10 mouse cellular contexts compared by ENCODE assay signal in the genomic region with DNA sequence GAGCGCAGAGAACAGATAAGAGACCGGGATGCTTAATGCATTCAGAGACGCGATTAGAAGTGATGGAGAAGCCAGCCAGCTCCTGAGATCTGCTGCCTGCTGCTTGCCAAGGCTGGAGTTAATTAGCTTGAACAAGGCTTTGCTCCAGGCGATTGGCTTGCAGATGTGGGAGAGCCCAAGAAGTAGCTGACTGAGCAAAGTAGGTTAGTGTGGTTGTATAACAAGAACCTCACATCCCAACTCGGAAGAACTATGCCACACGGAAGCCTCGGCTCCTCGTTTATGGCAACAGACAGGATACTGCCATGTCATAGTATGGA.
DNase-seq lines count a peak whose midpoint lies in the region; ATAC-seq lines count a peak whose summit lies in the region.
"Had no signal": no experiment of that assay in that cellular context is flagged by ENCODE, and none has a peak within 500 bp of the region (broad histone marks: within the 10 kb centered on the region; RNA-seq: fewer than 3 reads in every experiment).

No protein-coding gene starts in this region.

- H3K9ac ChIP-seq in forebrain, embryonic 13.5 days, result no peak overlapping the region
- H3K9ac ChIP-seq: neural tube, embryonic 12.5 days had no signal

- H3K4me1 ChIP-seq in forebrain, embryonic 13.5 days, result 0 out of 2 replicates have a peak, but pooled peaks cover 7% of the 10 kb centered on the region
- H3K4me1 ChIP-seq in forebrain, embryonic 10.5 days, result no peaks in the 10 kb centered on the region
- H3K4me1 ChIP-seq: neural tube, embryonic 12.5 days had no signal

- DNase-seq in forebrain, embryonic 10.5 days (ENCODE audit: extremely low spot score, low spot score), result no peak
- peak; percentile 2 to 4 for DNase-seq in cerebellum, postnatal 36 days
- peak; percentile 34 to 41 for DNase-seq in layer of hippocampus, adult 18-20 months (ENCODE audit: low spot score in 2 of 2)
- DNase-seq in ovary, postnatal 14 days (ENCODE audit: low spot score), result peak; percentile 7
- no peak for DNase-seq in spleen, postnatal 4 days (ENCODE audit: low spot score in 2 of 2)
- DNase-seq in spleen, adult 12 weeks (ENCODE audit: low spot score), result no peak
- no peak for DNase-seq in yolk sac, embryonic 10.5 days (ENCODE audit: low spot score)

- H3K36me3 ChIP-seq in forebrain, embryonic 13.5 days (ENCODE audit: poor library complexity, severe bottlenecking), result no peaks in the 10 kb centered on the region
- no peaks in the 10 kb centered on the region for H3K36me3 ChIP-seq in forebrain, embryonic 10.5 days (replicated peaks)
- H3K36me3 ChIP-seq: neural tube, embryonic 12.5 days had no signal

- ATAC-seq in forebrain, embryonic 13.5 days, result peak; percentile 78

- H3K9me3 ChIP-seq in forebrain, embryonic 13.5 days (replicated peaks), result no peaks in the 10 kb centered on the region
- H3K9me3 ChIP-seq in forebrain, embryonic 10.5 days, result no peaks in the 10 kb centered on the region
- H3K9me3 ChIP-seq: neural tube, embryonic 12.5 days had no signal

- no peaks in the 10 kb centered on the region for H3K27me3 ChIP-seq in forebrain, embryonic 13.5 days
- H3K27me3 ChIP-seq in forebrain, embryonic 10.5 days (ENCODE audit: poor library complexity, severe bottlenecking), result no peaks in the 10 kb centered on the region
- H3K27me3 ChIP-seq: neural tube, embryonic 12.5 days had no signal

- H3K4me3 ChIP-seq in forebrain, embryonic 13.5 days, result no peak overlapping the region
- no peak overlapping the region for H3K4me3 ChIP-seq in forebrain, embryonic 10.5 days
- H3K4me3 ChIP-seq: neural tube, embryonic 12.5 days had no signal

- no peak overlapping the region for H3K4me2 ChIP-seq in forebrain, embryonic 13.5 days
- H3K4me2 ChIP-seq: neural tube, embryonic 12.5 days had no signal

- peak overlapping the region; percentile 72 for H3K27ac ChIP-seq in forebrain, embryonic 13.5 days
- H3K27ac ChIP-seq in forebrain, embryonic 10.5 days, result no peak overlapping the region
- H3K27ac ChIP-seq: kidney, postnatal 0 days; neural tube, embryonic 12.5 days had no signal

- 52% methylated on average over 9 of the region's 9 CpGs for WGBS in forebrain, embryonic 13.5 days
- 66% methylated on average over 9 of the region's 9 CpGs for WGBS in forebrain, embryonic 10.5 days

Comparison
In these comparisons a context has a peak if more than half of its experiments do, and no peak if none do; other contexts are left out.
1. DNase-seq: peak in cerebellum, postnatal 36 days (2 of 2), layer of hippocampus, adult 18-20 months (2 of 2) and ovary, postnatal 14 days (single experiment); none in forebrain, embryonic 10.5 days (single experiment), spleen, postnatal 4 days (0 of 2), spleen, adult 12 weeks (single experiment) and yolk sac, embryonic 10.5 days (single experiment).